Mouse (Mus musculus): Measurements from ENCODE around the gene Mxi1. TPM values are rescaled to one million over a fixed set of nuclear protein-coding genes. Genes with fewer than 3 reads are reported as not detected.

Mxi1 gene
- polyA plus RNA-seq, 1 experiment from 2014 or later = 37.2 TPM

DNA sequence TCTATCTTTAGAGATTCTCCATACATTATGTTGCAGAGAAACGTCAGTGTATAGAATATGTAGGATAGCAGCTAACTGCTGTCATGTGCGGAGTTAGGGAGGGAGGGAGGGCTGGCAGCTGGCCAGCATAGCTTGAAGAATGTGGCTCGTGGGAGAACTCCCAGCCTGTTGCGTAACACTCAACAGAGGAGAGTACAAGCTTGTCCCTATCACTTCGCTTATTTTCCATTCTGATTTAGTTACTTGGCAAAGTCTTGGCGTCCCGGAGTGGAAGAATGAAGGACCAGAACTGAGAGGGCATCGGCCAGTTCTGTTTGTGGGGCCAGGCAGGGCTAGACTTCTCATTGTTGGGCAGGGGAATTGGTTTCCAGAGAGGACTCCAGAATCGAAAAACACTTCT is 54.6 kb downstream of the Mxi1 start:
- Histone ChIP-seq H3K36me3 (ENCODE audit: control insufficient read depth, insufficient read depth, low read length) (no peaks in the 10 kb centered on the region), H3K27ac (ENCODE audit: low read length) (peak overlapping the region; percentile 28; the same call in 1 of the 2 replicates), H3K4me2 (ENCODE audit: low read length) (peak overlapping the region; percentile 8; the same call in 1 of the 2 replicates)

GRCm38 (mm10) chr19:53366057-53366775 is 55.9 kb downstream of the Mxi1 start:
- Histone ChIP-seq H3K36me3 (ENCODE audit: control insufficient read depth, insufficient read depth, low read length) (no peaks in the 10 kb centered on the region), H3K9ac (ENCODE audit: low read depth, low read length) (no peak overlapping the region), H3K27me3 (ENCODE audit: control insufficient read depth, insufficient read depth, low read depth, low read length) (no peaks in the 10 kb centered on the region), H3K4me2 (ENCODE audit: low read length) (no peak overlapping the region), H3K27ac (ENCODE audit: low read length) (no peak overlapping the region), H3K4me1 (ENCODE audit: control insufficient read depth, insufficient read depth, low read length) (peaks cover 9% of the 10 kb centered on the region), H3K9me3 (replicated peaks; ENCODE audit: control insufficient read depth, low read length, poor library complexity, severe bottlenecking) (no peaks in the 10 kb centered on the region), H3K4me3 (ENCODE audit: low read depth, low read length) (no peak overlapping the region)
- ATAC-seq = no peak
- 74% methylated on average over 11 of the region's 11 CpGs for WGBS

More for the DNA sequence above, 54.6 kb downstream of the Mxi1 start:
- H3K9me3 ChIP-seq (replicated peaks; ENCODE audit: control insufficient read depth, low read length, poor library complexity, severe bottlenecking) = no peaks in the 10 kb centered on the region
- H3K9ac ChIP-seq (ENCODE audit: low read depth, low read length) = no peak overlapping the region
- ATAC-seq = no peak
- 40% methylated on average over 9 of the region's 9 CpGs for WGBS
- no peaks in the 10 kb centered on the region for H3K27me3 ChIP-seq (ENCODE audit: control insufficient read depth, insufficient read depth, low read depth, low read length)
- no peak overlapping the region for H3K4me3 ChIP-seq (ENCODE audit: low read depth, low read length)
- H3K4me1 ChIP-seq (ENCODE audit: control insufficient read depth, insufficient read depth, low read length) = peaks cover 9% of the 10 kb centered on the region

DNA sequence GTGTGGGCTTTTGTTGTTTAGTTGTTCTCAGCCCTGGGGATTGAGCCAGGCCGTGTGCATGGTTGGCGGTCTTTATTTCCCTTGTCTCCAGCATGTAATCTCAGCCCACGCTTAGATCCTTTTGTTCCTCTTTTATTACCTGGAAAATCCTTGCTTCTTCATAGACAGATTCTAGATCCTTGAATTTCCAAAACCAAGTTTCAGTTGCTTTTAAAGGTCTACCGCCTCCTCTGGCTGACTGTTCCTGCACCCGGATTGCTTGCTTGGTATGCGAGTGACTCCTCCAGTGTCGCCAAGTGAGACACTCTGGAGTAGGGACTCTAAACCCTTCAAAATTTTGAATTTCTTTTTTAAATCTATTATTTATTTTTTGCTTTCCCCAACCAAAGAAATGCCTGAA is 56.6 kb downstream of the Mxi1 start:
- Histone ChIP-seq H3K27ac (ENCODE audit: low read length) (no peak overlapping the region), H3K4me1 (ENCODE audit: control insufficient read depth, insufficient read depth, low read length) (peaks cover 9% of the 10 kb centered on the region), H3K27me3 (ENCODE audit: control insufficient read depth, insufficient read depth, low read depth, low read length) (no peaks in the 10 kb centered on the region), H3K4me3 (ENCODE audit: low read depth, low read length) (no peak overlapping the region), H3K4me2 (ENCODE audit: low read length) (no peak overlapping the region), H3K36me3 (ENCODE audit: control insufficient read depth, insufficient read depth, low read length) (no peaks in the 10 kb centered on the region), H3K9ac (ENCODE audit: low read depth, low read length) (no peak overlapping the region), H3K9me3 (replicated peaks; ENCODE audit: control insufficient read depth, low read length, poor library complexity, severe bottlenecking) (no peaks in the 10 kb centered on the region)
- no peak for ATAC-seq
- WGBS = 65% methylated on average over 7 of the region's 7 CpGs

- peak; percentile 51; the same call in 1 of the 2 replicates for ATAC-seq
- WGBS = 32% methylated on average over 14 of the region's 14 CpGs
Observed at GRCm38 (mm10) chr19:53369469-53370043, 59.2 kb downstream of the Mxi1 start.

DNA sequence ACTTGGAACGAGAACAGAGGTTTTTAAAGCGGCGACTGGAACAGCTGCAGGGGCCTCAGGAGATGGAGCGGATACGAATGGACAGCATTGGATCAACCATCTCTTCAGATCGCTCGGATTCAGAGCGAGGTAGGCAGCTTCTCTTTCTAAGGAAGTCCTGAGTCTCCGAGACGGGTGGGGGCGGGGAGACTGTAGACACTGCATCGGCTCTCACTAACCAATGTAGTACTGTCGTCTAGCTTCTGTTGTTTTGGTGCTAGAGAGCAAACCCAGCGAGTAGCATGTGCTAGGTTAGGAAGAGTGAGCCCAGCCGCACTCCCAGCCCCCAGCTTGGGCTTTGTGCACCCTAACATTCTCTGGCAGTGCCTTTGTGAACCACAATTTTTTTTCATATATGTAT is 59.9 kb downstream of the Mxi1 start:
- no peak overlapping the region for H3K4me3 ChIP-seq (ENCODE audit: low read depth, low read length)
- H3K9me3 ChIP-seq (replicated peaks; ENCODE audit: control insufficient read depth, low read length, poor library complexity, severe bottlenecking) = no peaks in the 10 kb centered on the region
- H3K4me2 ChIP-seq (ENCODE audit: low read length) = no peak overlapping the region
- no peaks in the 10 kb centered on the region; the same call in 1 of the 2 replicates for H3K36me3 ChIP-seq (ENCODE audit: control insufficient read depth, insufficient read depth, low read length)
- ATAC-seq = no peak
- peaks cover 6% of the 10 kb centered on the region for H3K4me1 ChIP-seq (ENCODE audit: control insufficient read depth, insufficient read depth, low read length)
- no peak overlapping the region for H3K9ac ChIP-seq (ENCODE audit: low read depth, low read length)
- 83% methylated on average over 15 of the region's 15 CpGs for WGBS
- no peak overlapping the region for H3K27ac ChIP-seq (ENCODE audit: low read length)
- H3K27me3 ChIP-seq (ENCODE audit: control insufficient read depth, insufficient read depth, low read depth, low read length) = no peaks in the 10 kb centered on the region

More at GRCm38 (mm10) chr19:53369469-53370043, 59.2 kb downstream of the Mxi1 start:
- no peaks in the 10 kb centered on the region for H3K9me3 ChIP-seq (replicated peaks; ENCODE audit: control insufficient read depth, low read length, poor library complexity, severe bottlenecking)
- H3K36me3 ChIP-seq (ENCODE audit: control insufficient read depth, insufficient read depth, low read length) = no peaks in the 10 kb centered on the region
- H3K4me3 ChIP-seq (ENCODE audit: low read depth, low read length) = no peak overlapping the region
- 0 out of 2 replicates have a peak overlapping the region, but pooled peaks have one; percentile 38 for H3K9ac ChIP-seq (ENCODE audit: low read depth, low read length)
- H3K4me1 ChIP-seq (ENCODE audit: control insufficient read depth, insufficient read depth, low read length) = peaks cover 9% of the 10 kb centered on the region
- H3K4me2 ChIP-seq (ENCODE audit: low read length) = no peak overlapping the region
- no peak overlapping the region for H3K27ac ChIP-seq (ENCODE audit: low read length)
- no peaks in the 10 kb centered on the region for H3K27me3 ChIP-seq (ENCODE audit: control insufficient read depth, insufficient read depth, low read depth, low read length)

DNA sequence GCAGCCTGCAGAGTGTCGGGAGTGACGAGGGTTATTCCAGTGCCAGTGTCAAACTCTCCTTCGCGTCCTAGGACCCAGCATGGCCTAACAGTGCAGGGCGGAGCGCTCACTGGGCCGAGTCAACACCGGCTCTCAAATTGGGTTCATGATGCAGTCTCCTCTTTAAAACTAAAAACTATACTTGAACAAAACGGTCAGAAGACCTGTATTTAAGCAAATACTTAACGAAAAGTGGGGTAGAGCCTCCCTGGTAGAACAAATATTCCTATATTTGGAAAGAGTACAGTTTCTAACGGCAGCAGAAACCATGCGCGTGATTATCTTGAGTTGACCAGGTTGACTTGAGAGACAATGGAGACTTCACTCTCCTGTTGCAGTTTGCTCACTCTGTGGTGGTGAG is 61.3 kb downstream of the Mxi1 start, which contains the start of gene Gm10197:
Gm10197 (minus strand) TSS at position 101 of the 400 bp plus-strand sequence.
- Histone ChIP-seq H3K4me2 (ENCODE audit: low read length) (no peak within 1 kb of the TSS), H3K4me1 (ENCODE audit: control insufficient read depth, insufficient read depth, low read length) (peaks cover 3% of the 10 kb centered on the region), H3K9me3 (replicated peaks; ENCODE audit: control insufficient read depth, low read length, poor library complexity, severe bottlenecking) (no peaks in the 10 kb centered on the region), H3K4me3 (ENCODE audit: low read depth, low read length) (no peak within 1 kb of the TSS), H3K27ac (ENCODE audit: low read length) (no peak within 1 kb of the TSS), H3K9ac (ENCODE audit: low read depth, low read length) (no peak within 1 kb of the TSS), H3K36me3 (ENCODE audit: control insufficient read depth, insufficient read depth, low read length) (peaks cover 2% of the 10 kb centered on the region; the same call in 1 of the 2 replicates), H3K27me3 (ENCODE audit: control insufficient read depth, insufficient read depth, low read depth, low read length) (no peaks in the 10 kb centered on the region)
- WGBS = 91% methylated on average over 13 of the region's 13 CpGs
- ATAC-seq = no peak

DNA sequence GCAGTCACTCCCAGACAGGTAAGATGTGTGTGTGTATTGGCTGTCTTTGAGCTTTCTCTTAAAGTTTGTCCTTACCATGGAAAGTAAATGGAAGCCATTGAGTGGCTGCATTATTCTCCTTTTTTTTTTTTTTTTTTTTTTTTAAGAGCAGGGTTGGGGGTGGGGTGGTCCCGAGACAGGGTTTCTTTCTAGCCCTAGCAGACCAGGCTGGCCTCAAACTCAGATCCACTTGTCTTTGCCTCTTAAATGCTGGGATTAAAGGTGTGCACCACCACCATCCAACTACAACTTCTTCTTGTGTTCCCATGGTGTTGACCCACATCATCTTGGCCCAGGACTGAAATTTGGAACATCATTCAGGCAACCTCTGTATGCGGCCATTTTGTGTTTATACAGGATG is 63.3 kb downstream of the Mxi1 start:
- Histone ChIP-seq H3K4me2 (ENCODE audit: low read length) (no peak overlapping the region), H3K36me3 (ENCODE audit: control insufficient read depth, insufficient read depth, low read length) (peaks cover 7% of the 10 kb centered on the region), H3K27ac (ENCODE audit: low read length) (no peak overlapping the region), H3K9ac (ENCODE audit: low read depth, low read length) (no peak overlapping the region), H3K27me3 (ENCODE audit: control insufficient read depth, insufficient read depth, low read depth, low read length) (no peaks in the 10 kb centered on the region), H3K4me3 (ENCODE audit: low read depth, low read length) (no peak overlapping the region), H3K9me3 (replicated peaks; ENCODE audit: control insufficient read depth, low read length, poor library complexity, severe bottlenecking) (no peaks in the 10 kb centered on the region), H3K4me1 (ENCODE audit: control insufficient read depth, insufficient read depth, low read length) (peaks cover 3% of the 10 kb centered on the region)
- ATAC-seq = no peak
- WGBS = 86% methylated on average over 2 of the region's 2 CpGs

GRCm38 (mm10) chr19:53375299-53375698 is 65.0 kb downstream of the Mxi1 start:
- peaks cover 12% of the 10 kb centered on the region for H3K36me3 ChIP-seq (ENCODE audit: control insufficient read depth, insufficient read depth, low read length)
- WGBS = 93% methylated on average over 6 of the region's 6 CpGs

DNA sequence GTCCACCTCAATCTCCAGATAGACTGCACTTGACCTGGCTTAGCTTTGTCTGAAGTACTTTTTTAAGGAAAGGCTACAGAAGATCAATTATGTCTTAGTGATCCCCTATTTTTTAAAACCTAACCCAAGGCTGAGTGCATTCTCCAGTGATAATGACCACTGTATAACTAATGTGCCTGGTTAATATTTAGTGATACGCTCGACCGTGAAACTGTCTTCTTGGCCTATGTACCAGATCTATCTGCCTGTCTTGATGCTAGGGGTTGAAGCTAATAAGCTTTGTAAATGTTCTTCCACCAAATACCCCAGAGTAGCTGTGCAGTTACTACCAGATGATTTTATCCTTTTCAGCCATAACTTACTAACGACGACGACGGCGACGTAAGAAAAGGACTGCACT is 65.5 kb downstream of the Mxi1 start:
- WGBS = 95% methylated on average over 9 of the region's 9 CpGs
- Histone ChIP-seq H3K4me1 (ENCODE audit: control insufficient read depth, insufficient read depth, low read length) (no peaks in the 10 kb centered on the region), H3K27me3 (ENCODE audit: control insufficient read depth, insufficient read depth, low read depth, low read length) (no peaks in the 10 kb centered on the region), H3K9ac (ENCODE audit: low read depth, low read length) (no peak overlapping the region), H3K36me3 (ENCODE audit: control insufficient read depth, insufficient read depth, low read length) (peaks cover 16% of the 10 kb centered on the region), H3K9me3 (replicated peaks; ENCODE audit: control insufficient read depth, low read length, poor library complexity, severe bottlenecking) (no peaks in the 10 kb centered on the region), H3K27ac (ENCODE audit: low read length) (no peak overlapping the region), H3K4me2 (ENCODE audit: low read length) (no peak overlapping the region), H3K4me3 (ENCODE audit: low read depth, low read length) (no peak overlapping the region)
- no peak for ATAC-seq

More at GRCm38 (mm10) chr19:53375299-53375698, 65.0 kb downstream of the Mxi1 start:
- H3K4me1 ChIP-seq (ENCODE audit: control insufficient read depth, insufficient read depth, low read length) = no peaks in the 10 kb centered on the region
- H3K27ac ChIP-seq (ENCODE audit: low read length) = no peak overlapping the region
- no peak overlapping the region for H3K9ac ChIP-seq (ENCODE audit: low read depth, low read length)
- H3K27me3 ChIP-seq (ENCODE audit: control insufficient read depth, insufficient read depth, low read depth, low read length) = no peaks in the 10 kb centered on the region
- H3K4me2 ChIP-seq (ENCODE audit: low read length) = no peak overlapping the region
- no peak for ATAC-seq
- no peaks in the 10 kb centered on the region for H3K9me3 ChIP-seq (replicated peaks; ENCODE audit: control insufficient read depth, low read length, poor library complexity, severe bottlenecking)
- no peak overlapping the region for H3K4me3 ChIP-seq (ENCODE audit: low read depth, low read length)

All from midbrain, embryonic 16.5 days (tissue).